ENCODE assay signal across 21 mouse cellular contexts in the genomic region with DNA sequence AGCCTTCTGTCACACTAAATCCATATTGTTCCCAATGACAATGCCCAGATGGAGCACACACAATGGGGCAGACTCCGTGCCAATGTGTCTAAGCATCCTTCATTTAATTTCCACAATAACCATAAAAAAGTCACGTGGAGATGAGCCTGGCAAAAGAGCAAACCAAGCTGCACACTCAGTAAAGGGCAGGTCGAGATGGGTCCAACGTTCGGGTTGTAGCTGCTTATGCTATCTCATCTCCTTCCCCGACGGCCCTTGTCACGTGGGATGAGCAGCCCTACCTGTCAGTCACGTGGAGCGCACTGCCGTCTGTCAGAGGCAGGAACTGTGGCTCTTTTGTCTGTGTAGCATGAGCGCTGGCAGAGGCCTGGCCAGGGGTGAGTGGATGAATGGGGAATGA. TPM values are rescaled to one million over a fixed set of nuclear protein-coding genes. Genes with fewer than 3 reads are reported as not detected.
DNase-seq lines count a peak whose midpoint lies in the region; ATAC-seq and TF ChIP-seq lines count a peak whose summit lies in the region.
"Had no signal": no experiment of that assay in that cellular context is flagged by ENCODE, and none has a peak within 500 bp of the region (broad histone marks: within the 10 kb centered on the region; RNA-seq: fewer than 3 reads in every experiment).

No protein-coding gene starts in this region.

- H3K4me2 ChIP-seq in forebrain, embryonic 12.5 days, result no peak overlapping the region; the same call in 1 of the 2 replicates
- no peak overlapping the region for H3K4me2 ChIP-seq in intestine, embryonic 16.5 days (ENCODE audit: low read depth, low read length)
- H3K4me2 ChIP-seq: embryonic facial prominence, embryonic 13.5 days; liver, embryonic 13.5 days had no signal

- peak; percentile 41; the same call in 1 of the 2 replicates for ATAC-seq in forebrain, embryonic 12.5 days (ENCODE audit: low FRiP score)
- ATAC-seq in intestine, embryonic 16.5 days, result peak; percentile 79

- intact Hi-C loops in gastrocnemius, adult 2 months (cut with DNase I), result loop anchor here (10.0 kb wide), 1 partner anchor 190 kb away; the partner anchor contains the start of gene Fdxr

- no peak overlapping the region for H3K27ac ChIP-seq in forebrain, embryonic 12.5 days
- no peak overlapping the region for H3K27ac ChIP-seq in forebrain, embryonic 10.5 days
- no peak overlapping the region; the same call in 1 of the 2 replicates for H3K27ac ChIP-seq in intestine, embryonic 16.5 days (ENCODE audit: low read length)
- no peak overlapping the region for H3K27ac ChIP-seq in gastrocnemius, adult 2 months
- H3K27ac ChIP-seq: embryonic facial prominence, embryonic 13.5 days; left cerebral cortex, adult 2 months; liver, embryonic 13.5 days had no signal

- H3K4me3 ChIP-seq in forebrain, embryonic 12.5 days (replicated peaks), result no peak overlapping the region
- H3K4me3 ChIP-seq in forebrain, embryonic 10.5 days, result no peak overlapping the region
- no peak overlapping the region for H3K4me3 ChIP-seq in intestine, embryonic 16.5 days (ENCODE audit: low read length)
- H3K4me3 ChIP-seq in gastrocnemius, adult 2 months, result no peak overlapping the region
- H3K4me3 ChIP-seq: embryonic facial prominence, embryonic 13.5 days; left cerebral cortex, adult 2 months; liver, embryonic 13.5 days; myocyte had no signal

- no peak overlapping the region for H3K9ac ChIP-seq in forebrain, embryonic 12.5 days
- 0 out of 2 replicates have a peak overlapping the region, but pooled peaks have one; percentile 4 for H3K9ac ChIP-seq in intestine, embryonic 16.5 days (ENCODE audit: low read depth, low read length)
- H3K9ac ChIP-seq: embryonic facial prominence, embryonic 13.5 days; liver, embryonic 13.5 days had no signal

- no peaks in the 10 kb centered on the region for H3K36me3 ChIP-seq in forebrain, embryonic 12.5 days (replicated peaks)
- H3K36me3 ChIP-seq in forebrain, embryonic 10.5 days (replicated peaks), result no peaks in the 10 kb centered on the region
- no peaks in the 10 kb centered on the region for H3K36me3 ChIP-seq in intestine, embryonic 16.5 days (ENCODE audit: control insufficient read depth, insufficient read depth, low read length)
- H3K36me3 ChIP-seq: embryonic facial prominence, embryonic 13.5 days; liver, embryonic 13.5 days had no signal

- peaks cover 30% of the 10 kb centered on the region for H3K27me3 ChIP-seq in forebrain, embryonic 12.5 days
- H3K27me3 ChIP-seq in forebrain, embryonic 10.5 days (ENCODE audit: poor library complexity, severe bottlenecking), result peaks cover 20% of the 10 kb centered on the region
- no peaks in the 10 kb centered on the region; the same call in 1 of the 2 replicates for H3K27me3 ChIP-seq in intestine, embryonic 16.5 days (replicated peaks; ENCODE audit: control insufficient read depth, insufficient read depth, low read length)

- DNase-seq in forebrain, embryonic 10.5 days (ENCODE audit: extremely low spot score, low spot score), result no peak
- peak; percentile 9 for DNase-seq in ovary, adult 18-20 months (ENCODE audit: low spot score)
- DNase-seq in ovary, postnatal 10 days (ENCODE audit: low spot score), result no peak
- DNase-seq in kidney, postnatal 10 days, result no peak
- DNase-seq in left cerebral cortex, adult 18-20 months (ENCODE audit: low spot score in 2 of 2), result no peak
- DNase-seq in gastrocnemius, adult 2 months, result no peak
- DNase-seq: heart, adult 18-20 months; liver, embryonic 13.5 days had no signal

- H3K4me1 ChIP-seq in forebrain, embryonic 12.5 days, result peaks cover 21% of the 10 kb centered on the region
- peaks cover 21% of the 10 kb centered on the region for H3K4me1 ChIP-seq in forebrain, embryonic 10.5 days
- H3K4me1 ChIP-seq in intestine, embryonic 16.5 days (ENCODE audit: control insufficient read depth, insufficient read depth, low read length), result no peaks in the 10 kb centered on the region
- H3K4me1 ChIP-seq: embryonic facial prominence, embryonic 13.5 days; liver, embryonic 13.5 days had no signal

- WGBS in forebrain, embryonic 12.5 days, result 25% methylated on average over 12 of the region's 12 CpGs
- WGBS in forebrain, embryonic 10.5 days, result 39% methylated on average over 12 of the region's 12 CpGs
- WGBS in intestine, embryonic 16.5 days, result 30% methylated on average over 12 of the region's 12 CpGs

- no peak for TF ChIP-seq CTCF in gastrocnemius, adult 2 months (IDR thresholded peaks at IDR 0.05)

- no peaks in the 10 kb centered on the region for H3K9me3 ChIP-seq in forebrain, embryonic 12.5 days
- H3K9me3 ChIP-seq in forebrain, embryonic 10.5 days, result no peaks in the 10 kb centered on the region
- H3K9me3 ChIP-seq in intestine, embryonic 16.5 days (ENCODE audit: control insufficient read depth, low read length), result no peaks in the 10 kb centered on the region
- H3K9me3 ChIP-seq: embryonic facial prominence, embryonic 13.5 days; liver, embryonic 13.5 days had no signal

RNA-seq across cellular contexts. Expression of gene Rab37, which starts 6.6 kb away (rescaled TPM):
- 0.80 and 1.2 TPM in 2 replicates for polyA plus RNA-seq in forebrain, embryonic 12.5 days (2016; fragmentation: Nextera tagmentation; extraction: Ambion mirVana)
- polyA plus RNA-seq in forebrain, embryonic 10.5 days (2016; fragmentation: Nextera tagmentation; extraction: Ambion mirVana), result 0.76 and 0.90 TPM in 2 replicates
- polyA plus RNA-seq in intestine, embryonic 16.5 days (2015; fragmentation: Nextera tagmentation; extraction: Ambion mirVana), result 4.0 and 4.2 TPM in 2 replicates
- 1 to 10 TPM; 3.3 to 3.8 TPM for total RNA-seq in left cerebral cortex, adult 18-20 months (2021)
- under 1 TPM; 0.17 to 0.36 TPM for total RNA-seq in gastrocnemius, adult 2 months (2021)

RNA-seq across cellular contexts. Expression of gene Cd300e, which starts 22.6 kb away (rescaled TPM):
- polyA plus RNA-seq in forebrain, embryonic 12.5 days (2016; fragmentation: Nextera tagmentation; extraction: Ambion mirVana), result not detected in 2 replicates
- polyA plus RNA-seq in forebrain, embryonic 10.5 days (2016; fragmentation: Nextera tagmentation; extraction: Ambion mirVana), result not detected in 2 replicates
- polyA plus RNA-seq in intestine, embryonic 16.5 days (2015; fragmentation: Nextera tagmentation; extraction: Ambion mirVana), result 0.12 and 0.42 TPM in 2 replicates
- not detected for total RNA-seq in left cerebral cortex, adult 18-20 months (2021)
- total RNA-seq in gastrocnemius, adult 2 months (2021), result not detected
- total RNA-seq: common myeloid progenitor, adult 5-6 weeks had no signal
- polyA plus RNA-seq: C2C12; embryonic facial prominence, embryonic 13.5 days; heart, embryonic 16.5 days; kidney, embryonic 14.5 days; limb, embryonic 11.5 days; myocyte had no signal

RNA-seq across cellular contexts. Expression of gene Cd300ld3, which starts 36.4 kb away (rescaled TPM):
- polyA plus RNA-seq in forebrain, embryonic 12.5 days (2016; fragmentation: Nextera tagmentation; extraction: Ambion mirVana), result not detected in 2 replicates
- not detected in 2 replicates for polyA plus RNA-seq in forebrain, embryonic 10.5 days (2016; fragmentation: Nextera tagmentation; extraction: Ambion mirVana)
- not detected in 2 replicates for polyA plus RNA-seq in intestine, embryonic 16.5 days (2015; fragmentation: Nextera tagmentation; extraction: Ambion mirVana)
- under 1 TPM; 0.60 to 0.82 TPM for total RNA-seq in left cerebral cortex, adult 18-20 months (2021)
- 1 to 10 TPM in 1 of 2 experiments, not detected in 1; 2.0 TPM for total RNA-seq in gastrocnemius, adult 2 months (2021)
- total RNA-seq: common myeloid progenitor, adult 5-6 weeks had no signal
- polyA plus RNA-seq: C2C12; embryonic facial prominence, embryonic 13.5 days; heart, embryonic 16.5 days; kidney, embryonic 14.5 days; limb, embryonic 11.5 days; liver, embryonic 13.5 days; lung, embryonic 16.5 days; myocyte; thymus, postnatal 0 days had no signal

RNA-seq across cellular contexts. Expression of gene Cd300ld5, which starts 47.0 kb away (rescaled TPM):
- polyA plus RNA-seq in forebrain, embryonic 12.5 days (2016; fragmentation: Nextera tagmentation; extraction: Ambion mirVana), result not detected in 2 replicates
- polyA plus RNA-seq in forebrain, embryonic 10.5 days (2016; fragmentation: Nextera tagmentation; extraction: Ambion mirVana), result not detected in 2 replicates
- polyA plus RNA-seq in intestine, embryonic 16.5 days (2015; fragmentation: Nextera tagmentation; extraction: Ambion mirVana), result not detected in 2 replicates
- total RNA-seq in left cerebral cortex, adult 18-20 months (2021), result under 1 TPM; 0.60 to 0.82 TPM
- total RNA-seq in gastrocnemius, adult 2 months (2021), result 1 to 10 TPM in 1 of 2 experiments, under 1 TPM in 1; 0.92 to 1.3 TPM
- total RNA-seq: common myeloid progenitor, adult 5-6 weeks; megakaryocyte progenitor cell, adult 5-6 weeks had no signal
- polyA plus RNA-seq: embryonic facial prominence, embryonic 13.5 days; heart, embryonic 16.5 days; kidney, embryonic 14.5 days; limb, embryonic 11.5 days; liver, embryonic 13.5 days; lung, embryonic 16.5 days; thymus, postnatal 0 days had no signal

RNA-seq across cellular contexts. Expression of gene Cd300lf, which starts 49.2 kb away (rescaled TPM):
- 0.19 TPM in 1 of 2 replicates, not detected in the other for polyA plus RNA-seq in forebrain, embryonic 12.5 days (2016; fragmentation: Nextera tagmentation; extraction: Ambion mirVana)
- polyA plus RNA-seq in forebrain, embryonic 10.5 days (2016; fragmentation: Nextera tagmentation; extraction: Ambion mirVana), result 0.09 and 0.10 TPM in 2 replicates
- 1.2 and 1.6 TPM in 2 replicates for polyA plus RNA-seq in intestine, embryonic 16.5 days (2015; fragmentation: Nextera tagmentation; extraction: Ambion mirVana)
- under 1 TPM; 0.30 to 0.42 TPM for total RNA-seq in left cerebral cortex, adult 18-20 months (2021)
- total RNA-seq in gastrocnemius, adult 2 months (2021), result under 1 TPM in 1 of 2 experiments, not detected in 1; 0.31 TPM
- total RNA-seq: common myeloid progenitor, adult 5-6 weeks had no signal
- polyA plus RNA-seq: C2C12, myocyte had no signal
